Mouse (Mus musculus): ENCODE measurements around the gene Folr1.

The Folr1 gene

DNA sequence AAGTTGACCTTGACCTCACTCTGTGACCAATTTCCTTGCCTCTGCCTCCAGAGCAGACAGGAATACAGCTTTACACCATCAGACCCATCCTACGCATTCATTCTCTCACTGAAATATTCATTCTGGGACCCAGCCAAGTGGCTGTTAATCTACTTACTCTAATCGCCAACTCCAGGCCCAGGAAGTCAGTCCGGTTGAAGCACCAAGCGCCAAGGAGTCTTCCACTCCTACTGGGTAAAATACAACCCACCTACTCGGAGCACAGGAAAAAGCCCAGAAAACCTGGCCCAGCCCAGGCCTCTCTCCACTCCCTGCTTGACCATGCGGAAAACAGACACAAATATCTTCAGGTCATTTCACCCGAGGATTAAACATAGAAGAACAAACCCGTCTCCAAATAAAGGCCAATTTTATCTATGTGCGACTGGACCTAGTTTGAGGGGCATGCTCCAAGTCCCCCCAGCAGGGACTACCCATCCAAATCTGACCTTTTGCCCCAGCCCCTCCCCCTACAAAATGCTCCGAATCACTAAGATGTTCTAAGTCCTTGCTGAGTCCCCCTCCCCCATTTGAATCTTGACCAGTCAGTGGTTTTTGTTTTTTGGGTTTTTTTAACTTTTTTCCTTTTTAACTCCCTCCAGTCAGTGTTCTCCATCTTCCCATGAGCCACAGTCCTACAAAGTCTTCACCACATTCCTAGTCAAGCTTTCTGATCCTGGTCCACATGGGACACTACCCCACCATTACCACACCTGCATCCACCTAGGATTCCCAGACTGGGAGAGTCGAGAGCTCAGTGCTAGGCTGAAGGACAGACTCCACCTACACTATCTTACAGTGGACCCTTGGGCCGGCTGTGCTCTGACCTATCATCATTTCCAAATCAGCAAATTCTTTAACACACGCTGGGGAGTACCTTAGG lies 2.1 kb downstream of the Folr1 start:
- DNase-seq (ENCODE audit: extremely low read depth, low read depth, low spot score) = peak; percentile 70

DNA sequence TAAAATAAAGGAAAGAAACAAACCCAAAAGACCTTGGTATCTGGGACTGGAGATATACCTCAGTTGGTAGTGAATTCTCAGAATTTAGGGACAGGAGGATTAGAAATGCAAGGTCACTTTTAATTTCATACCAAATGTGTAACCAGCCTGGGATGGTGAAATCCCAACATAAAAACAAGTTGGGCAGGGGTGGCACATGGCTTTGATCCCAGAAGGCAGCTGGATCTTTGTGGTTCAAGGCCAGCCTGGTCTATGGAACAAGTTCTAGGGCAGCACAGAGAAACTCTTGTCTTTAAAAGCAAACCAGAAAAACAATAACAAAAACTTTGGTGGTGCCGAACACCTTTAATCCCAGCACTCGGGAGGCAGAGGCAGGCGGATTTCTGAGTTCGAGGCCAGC lies 3.1 kb downstream of the Folr1 start:
- DNase-seq (ENCODE audit: extremely low read depth, low read depth, low spot score) = peak; percentile 18

- no peak for DNase-seq (ENCODE audit: extremely low read depth, low read depth, low spot score)
Measured at GRCm38 (mm10) chr7:101866491-101867265, 3.9 kb downstream of the Folr1 start.

DNA sequence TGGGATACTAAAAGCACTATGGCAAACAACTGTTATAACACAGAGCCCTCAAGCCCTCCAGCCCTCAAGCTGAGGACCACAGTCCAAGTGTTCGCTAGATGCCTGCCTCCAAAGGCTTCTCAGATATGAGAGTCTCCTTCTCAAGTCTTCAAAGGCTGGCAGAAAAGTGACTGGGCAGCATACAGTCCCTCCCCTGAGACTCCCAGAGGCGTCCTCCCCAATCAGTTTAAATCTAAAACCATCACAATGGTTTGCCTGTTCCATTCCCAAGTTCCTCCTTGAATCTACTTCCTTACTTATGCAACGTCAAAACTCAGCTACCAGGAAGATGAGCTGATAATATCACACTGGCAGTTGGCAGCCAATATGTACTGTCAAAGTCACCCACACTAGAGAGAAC lies 7.2 kb downstream of the Folr1 start, which contains the start of gene Anapc15:
Gene Anapc15 (plus strand): TSS at position 301 of the 400 bp plus-strand sequence.
- DNase-seq (ENCODE audit: extremely low read depth, low read depth, low spot score) = peak; percentile 45

DNA sequence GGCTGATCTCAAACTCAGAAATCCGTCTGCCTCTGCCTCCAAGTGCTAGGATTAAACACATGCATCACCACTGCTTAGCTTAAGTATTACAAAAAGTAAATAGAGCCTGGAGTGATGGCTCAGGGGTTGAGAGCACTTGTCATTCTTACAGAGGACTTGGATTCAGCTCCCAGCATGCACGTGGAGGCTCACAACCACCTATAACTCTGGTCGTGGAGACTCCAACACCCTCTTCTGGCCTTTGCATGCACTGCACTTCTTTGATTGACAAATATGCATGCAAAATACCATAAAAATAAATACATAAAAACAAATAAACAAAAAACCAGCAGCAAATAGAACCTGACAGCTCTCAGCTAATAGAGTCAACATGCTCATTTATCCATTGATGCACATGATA lies 8.3 kb downstream of the Folr1 start:
- DNase-seq (ENCODE audit: extremely low read depth, low read depth, low spot score) = no peak

- no peak for DNase-seq (ENCODE audit: extremely low read depth, low read depth, low spot score)
Measured at GRCm38 (mm10) chr7:101860978-101861377, 9.6 kb downstream of the Folr1 start.

DNA sequence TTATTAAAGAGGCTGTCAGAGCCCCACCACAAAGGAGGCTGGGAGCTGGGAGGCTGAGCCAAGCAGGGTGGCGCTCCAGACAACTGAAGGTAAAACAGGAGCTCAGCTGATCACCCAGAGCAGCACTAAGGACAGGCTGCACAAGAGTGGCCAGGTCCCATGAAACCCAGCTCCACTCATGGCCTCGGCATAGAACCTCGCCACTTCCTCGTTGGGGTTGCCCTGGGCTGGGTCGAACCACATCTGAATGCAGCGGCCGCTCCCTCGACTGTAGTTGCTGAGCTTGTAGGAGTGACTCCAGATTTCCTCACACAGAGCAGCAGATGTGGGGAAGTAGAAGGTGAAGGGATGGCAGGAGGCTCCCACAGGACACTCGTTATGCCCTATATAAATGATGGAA lies 12.2 kb downstream of the Folr1 start:
- no peak for DNase-seq (ENCODE audit: extremely low read depth, low read depth, low spot score)

DNA sequence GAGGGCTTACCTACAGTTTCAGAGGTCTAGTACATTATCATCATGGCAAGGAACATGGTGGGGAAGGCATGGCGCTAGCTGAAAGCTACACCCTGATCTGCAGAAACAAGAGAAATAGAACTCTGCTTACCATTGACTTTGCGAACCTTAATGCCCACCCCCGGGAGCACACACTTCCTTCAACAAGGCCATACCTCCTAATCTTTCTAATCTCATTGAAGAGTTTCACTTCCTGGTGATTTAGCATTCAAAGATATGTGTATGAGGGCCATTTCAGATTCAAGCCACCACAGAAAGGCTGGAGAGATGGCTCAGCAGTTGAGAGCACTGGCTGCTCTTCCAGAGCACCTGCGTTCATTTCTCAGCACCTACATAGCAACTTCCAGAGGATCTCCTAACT lies 13.5 kb downstream of the Folr1 start, which contains the start of gene Folr2:
Gene Folr2 (minus strand): TSS at position 101 of the 400 bp plus-strand sequence.
- DNase-seq (ENCODE audit: extremely low read depth, low read depth, low spot score) = no peak

DNA sequence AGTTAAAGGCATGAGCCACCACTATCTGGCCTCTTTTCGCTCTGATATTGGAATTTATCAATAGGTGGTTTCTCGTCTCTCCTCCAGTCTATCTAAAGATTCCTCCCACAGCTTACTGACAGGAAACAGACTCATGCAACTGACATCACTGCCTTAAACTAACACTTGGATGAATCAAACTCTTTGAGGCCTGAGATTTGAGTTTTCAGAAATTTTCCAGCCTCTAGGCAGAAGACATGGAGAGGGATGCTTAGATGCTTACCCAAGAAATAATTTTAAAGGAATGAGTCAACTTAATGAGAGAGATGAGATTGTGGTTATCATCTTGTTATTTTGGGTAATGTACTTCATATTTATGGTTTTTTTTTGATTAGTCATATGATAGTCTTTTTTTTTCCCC lies 16.8 kb downstream of the Folr1 start:
- DNase-seq (ENCODE audit: extremely low read depth, low read depth, low spot score) = no peak

GRCm38 (mm10) chr7:101852846-101853245 lies 17.7 kb downstream of the Folr1 start:
- no peak for DNase-seq (ENCODE audit: extremely low read depth, low read depth, low spot score)

DNA sequence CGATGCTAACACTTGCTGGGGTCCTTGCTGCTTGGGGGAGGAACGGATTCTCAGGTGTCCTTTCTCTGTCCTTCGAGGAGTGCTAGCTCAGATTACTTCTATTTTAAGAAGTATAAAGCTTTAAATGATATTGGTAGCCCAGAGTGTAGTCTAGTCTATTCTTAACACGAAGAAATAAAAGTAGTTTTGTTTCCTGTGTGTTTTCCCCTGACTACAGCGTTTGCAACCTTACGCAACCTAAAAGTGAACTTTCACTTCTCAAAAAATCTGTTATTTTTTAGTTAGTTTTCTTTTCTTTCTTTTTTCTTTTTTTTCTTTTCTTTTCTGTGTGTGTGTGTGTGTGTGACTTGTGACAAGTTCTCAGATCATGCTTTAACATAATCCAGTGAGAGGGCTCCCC lies 18.9 kb downstream of the Folr1 start:
- DNase-seq (ENCODE audit: extremely low read depth, low read depth, low spot score) = no peak

GRCm38 (mm10) chr7:101847934-101848333 lies 22.7 kb downstream of the Folr1 start:
- no peak for DNase-seq (ENCODE audit: extremely low read depth, low read depth, low spot score)

GRCm38 (mm10) chr7:101844186-101844585 lies 26.4 kb downstream of the Folr1 start:
- no peak for DNase-seq (ENCODE audit: extremely low read depth, low read depth, low spot score)

DNA sequence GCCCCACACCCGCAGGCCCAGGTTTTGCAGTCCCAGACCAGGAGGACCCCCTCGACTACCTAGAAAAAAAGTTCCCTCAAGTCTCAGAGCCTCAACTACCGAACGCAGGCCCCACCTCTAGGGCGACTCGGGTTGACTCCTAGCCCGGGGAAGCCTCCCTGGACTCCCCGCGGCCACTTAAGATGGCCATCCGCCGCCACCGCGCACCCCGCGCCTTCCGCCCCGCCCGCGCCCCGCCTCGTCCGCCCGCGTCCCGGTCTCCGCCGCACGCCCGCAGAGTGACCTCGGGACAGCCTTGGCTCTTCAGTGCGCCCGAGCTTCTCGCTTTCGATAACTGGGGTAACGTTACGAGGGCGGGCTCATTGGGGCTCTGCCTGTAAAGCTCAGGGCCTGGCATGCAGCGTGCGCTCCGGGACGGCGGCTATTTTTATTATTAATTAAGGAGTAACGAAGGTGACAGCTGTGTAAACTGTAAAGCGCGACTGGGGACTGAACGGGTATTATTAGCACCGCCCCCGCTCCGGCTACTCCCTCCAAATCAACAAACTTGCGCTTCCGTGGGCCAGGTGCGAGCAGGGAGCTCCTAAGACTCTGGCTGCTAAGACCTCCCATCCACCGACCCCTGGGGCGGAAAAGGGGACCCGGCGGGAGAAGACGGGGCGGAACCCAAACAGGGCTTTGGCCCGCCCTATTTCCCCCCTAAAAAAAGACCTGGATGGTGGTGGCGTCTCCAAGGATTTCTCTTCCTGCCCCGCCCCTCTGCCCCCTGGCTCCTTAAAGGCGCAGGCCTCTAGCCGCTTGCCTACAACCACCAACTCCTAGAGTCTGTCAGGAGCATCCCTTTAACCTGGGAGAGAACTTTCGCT lies 32.7 kb downstream of the Folr1 start, which contains the start of gene Inppl1:
Gene Inppl1 (minus strand): TSS at position 624 of the 866 bp plus-strand sequence.
- peak; percentile 36 for DNase-seq (ENCODE audit: extremely low read depth, low read depth, low spot score)

DNA sequence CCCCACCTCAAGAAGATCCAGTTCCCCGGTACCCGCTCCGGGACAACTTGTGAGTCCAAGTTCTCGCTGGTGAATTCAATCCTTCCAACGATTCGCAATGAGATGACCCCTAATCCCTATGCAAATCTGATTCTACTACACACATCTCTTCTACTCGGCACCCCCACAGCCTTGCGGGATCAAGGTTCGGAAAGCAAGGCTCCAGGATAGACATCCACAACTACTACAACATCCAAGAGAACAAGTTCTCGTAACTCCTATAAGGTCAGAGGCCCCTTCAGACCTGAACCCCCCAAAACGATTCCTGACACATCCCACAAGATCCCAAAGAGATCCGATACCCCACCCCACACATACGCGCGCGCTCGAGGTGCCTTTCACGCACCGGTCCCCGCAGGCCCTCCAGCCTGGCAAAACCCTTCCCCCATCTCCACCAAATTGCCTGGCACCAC lies 33.4 kb downstream of the Folr1 start:
- DNase-seq (ENCODE audit: extremely low read depth, low read depth, low spot score) = no peak

DNA sequence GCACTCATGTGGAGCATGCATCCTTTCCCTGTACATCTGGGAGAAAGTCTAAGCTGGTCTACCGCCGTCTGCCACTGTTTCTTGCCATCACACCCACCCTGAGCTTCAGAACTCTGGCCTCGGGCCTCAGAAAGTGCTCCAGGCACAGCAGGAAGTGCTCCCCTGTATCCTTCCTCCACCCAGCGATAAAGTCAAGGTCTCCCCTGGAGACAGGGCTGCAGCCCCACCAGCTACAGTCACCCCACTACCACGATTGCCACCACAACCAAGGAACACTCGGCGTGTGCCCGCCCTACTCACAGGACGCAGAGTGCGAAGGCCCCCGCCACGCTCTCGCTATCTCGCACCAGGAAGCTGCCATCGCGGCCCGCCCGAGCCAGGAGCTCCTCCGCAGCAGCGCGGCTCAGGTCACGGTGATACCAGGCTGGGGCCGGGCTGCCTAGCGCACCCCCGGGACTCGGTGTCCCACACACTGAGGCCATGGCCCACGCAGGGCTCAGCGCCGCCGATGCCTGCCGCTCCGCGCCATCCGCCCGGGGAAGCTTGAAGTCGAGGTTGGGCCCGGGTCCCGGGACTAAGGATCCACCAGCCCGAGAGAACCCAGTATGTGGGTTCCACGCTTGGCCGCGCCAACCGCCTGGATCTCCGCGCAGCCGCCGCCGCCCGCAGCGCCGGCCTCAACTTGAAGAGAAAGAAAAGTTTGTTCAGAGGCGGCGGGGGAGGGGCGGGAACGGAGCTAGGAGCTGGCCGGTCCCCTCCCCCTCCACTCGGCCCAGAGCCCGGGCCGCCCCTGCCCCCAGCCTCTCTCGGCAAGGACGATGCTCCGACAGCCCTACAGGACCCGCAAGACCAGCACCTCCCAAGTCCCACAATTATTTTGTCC lies 34.1 kb downstream of the Folr1 start:
- DNase-seq (ENCODE audit: extremely low read depth, low read depth, low spot score) = no peak

DNA sequence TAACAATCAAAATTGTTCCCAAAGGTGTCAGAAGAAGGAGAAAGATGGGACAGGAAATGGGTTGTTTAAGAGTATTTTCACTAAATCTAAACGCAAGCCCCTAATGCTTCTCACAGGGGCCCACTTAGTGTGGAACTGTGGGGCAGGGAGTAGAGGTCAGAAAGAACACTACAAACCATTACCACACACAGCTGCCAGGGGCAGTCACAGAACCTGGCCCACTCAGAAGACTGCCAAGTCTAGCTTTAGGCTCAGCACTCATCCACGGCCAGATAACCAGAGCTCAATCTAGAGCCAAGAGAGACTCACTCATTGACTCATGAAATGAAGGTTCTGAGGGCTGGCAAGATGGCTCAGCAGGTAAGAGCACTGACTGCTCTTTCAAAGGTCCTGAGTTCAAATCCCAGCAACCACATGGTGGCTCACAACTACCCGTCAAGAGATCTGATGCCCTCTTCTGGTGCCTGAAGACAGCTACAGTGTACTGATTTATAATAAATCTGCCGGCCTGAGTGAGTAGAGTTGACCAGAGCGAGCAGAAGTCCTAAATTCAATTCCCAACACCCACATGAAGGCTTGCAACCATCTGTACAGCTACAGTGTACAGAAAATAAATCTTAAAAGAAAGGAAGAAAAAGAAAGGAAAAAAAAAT lies 35.0 kb downstream of the Folr1 start:
- no peak for DNase-seq (ENCODE audit: extremely low read depth, low read depth, low spot score)

DNA sequence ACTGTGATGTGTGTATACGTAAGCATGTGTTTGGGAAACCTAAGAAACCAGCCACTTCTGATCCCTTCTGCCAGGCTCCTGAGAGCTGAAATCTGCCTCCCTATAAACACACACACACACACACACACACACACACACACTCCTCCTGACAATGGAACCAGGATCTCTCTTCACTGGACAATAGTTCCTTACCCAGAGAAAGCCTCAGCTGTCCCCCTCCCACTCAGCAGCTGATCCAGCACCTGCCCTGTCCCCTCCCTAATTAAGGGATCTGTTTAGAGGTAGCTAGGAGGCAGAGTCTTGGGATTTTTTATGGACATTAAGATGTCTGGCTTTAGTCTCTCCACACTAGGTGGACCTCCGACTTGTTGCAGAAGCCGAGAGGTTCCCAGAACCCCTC lies 35.7 kb downstream of the Folr1 start:
- DNase-seq (ENCODE audit: extremely low read depth, low read depth, low spot score) = no peak

DNA sequence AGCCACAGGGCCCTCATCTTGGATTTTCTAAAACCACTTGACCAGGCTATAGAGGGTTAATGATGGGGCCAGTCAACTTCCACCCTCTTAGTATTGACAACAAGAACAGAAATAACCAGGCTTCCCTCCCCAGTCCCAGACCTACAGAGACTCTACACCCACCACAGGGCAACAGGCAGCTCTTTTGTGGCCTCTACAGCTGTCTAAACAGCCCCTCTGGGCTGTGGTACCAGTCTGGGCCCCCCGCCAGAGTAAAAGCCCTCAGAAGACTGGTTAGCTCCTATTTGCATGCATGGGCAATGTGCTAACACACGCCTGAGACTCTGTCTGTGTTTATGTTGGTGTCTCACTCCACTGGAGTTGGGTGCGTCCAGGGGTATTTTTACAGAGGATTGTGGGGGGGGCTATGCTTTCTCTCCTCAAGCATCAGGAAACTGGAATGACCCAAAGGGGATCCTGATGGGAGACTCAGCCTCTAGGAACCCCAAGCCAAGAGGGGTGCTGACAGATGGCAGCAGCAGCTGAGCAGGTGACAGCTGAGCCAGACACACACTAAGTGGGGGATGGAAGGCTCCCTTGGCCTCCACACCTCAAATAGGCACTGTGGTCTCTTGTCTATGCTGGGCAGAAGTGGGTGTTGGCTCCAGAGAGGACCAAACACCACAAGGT lies 36.5 kb downstream of the Folr1 start:
- DNase-seq (ENCODE audit: extremely low read depth, low read depth, low spot score) = no peak

Data from fat pad, adult 2 months (tissue).